Comparison of ENCODE assay signal across 11 mouse cellular contexts in genomic region chr2:71227398-71227797, GRCm38 (mm10). TPM values are rescaled to one million over a fixed set of nuclear protein-coding genes. Genes with fewer than 3 reads are reported as not detected.
A peak's percentile ranks its signal among the peaks of the same experiment; 100 is the strongest.
DNase-seq lines count a peak whose midpoint lies in the region; ATAC-seq and TF ChIP-seq lines count a peak whose summit lies in the region.
"Had no signal": no experiment of that assay in that cellular context is flagged by ENCODE, and none has a peak within 500 bp of the region (broad histone marks: within the 10 kb centered on the region; RNA-seq: fewer than 3 reads in every experiment).

No protein-coding gene starts in this region.

- H3K4me2 ChIP-seq in embryonic facial prominence, embryonic 11.5 days (ENCODE audit: low read depth, low read length) = no peak overlapping the region
- no peak overlapping the region for H3K4me2 ChIP-seq in liver, embryonic 14.5 days (ENCODE audit: low read depth)
- no peak overlapping the region for H3K4me2 ChIP-seq in liver, embryonic 12.5 days
- H3K4me2 ChIP-seq: intestine, embryonic 15.5 days; limb, embryonic 15.5 days had no signal

- peak; percentile 33; the same call in 1 of the 2 replicates for TF ChIP-seq CTCF in liver, embryonic 14.5 days (IDR thresholded peaks at IDR 0.05; ENCODE audit: low read depth)

- WGBS in embryonic facial prominence, embryonic 11.5 days = 68% methylated on average over 1 of the region's 1 CpGs
- WGBS in embryonic facial prominence, embryonic 10.5 days = 70% methylated on average over 1 of the region's 1 CpGs
- 48% methylated on average over 1 of the region's 1 CpGs for WGBS in liver, embryonic 14.5 days (ENCODE audit: insufficient replicate concordance)
- WGBS in liver, embryonic 12.5 days (ENCODE audit: insufficient replicate concordance) = 62% methylated on average over 1 of the region's 1 CpGs

- ATAC-seq in embryonic facial prominence, embryonic 11.5 days (replicated peaks; ENCODE audit: insufficient number of reproducible peaks, low FRiP score, low TSS enrichment, low read depth) = no peak
- no peak for ATAC-seq in liver, embryonic 14.5 days (ENCODE audit: insufficient read depth)
- no peak for ATAC-seq in liver, embryonic 12.5 days
- peak; percentile 39 for ATAC-seq in CD4-positive, CD25-positive, alpha-beta regulatory T cell, adult 4 months
- peak; percentile 64 for ATAC-seq in megakaryocyte progenitor cell, adult 5-6 weeks (replicated peaks; ENCODE audit: poor library complexity)
- ATAC-seq: intestine, embryonic 15.5 days had no signal

- H3K9me3 ChIP-seq in embryonic facial prominence, embryonic 11.5 days (replicated peaks; ENCODE audit: control insufficient read depth, low read length) = no peaks in the 10 kb centered on the region
- no peaks in the 10 kb centered on the region for H3K9me3 ChIP-seq in embryonic facial prominence, embryonic 10.5 days
- H3K9me3 ChIP-seq in liver, embryonic 14.5 days (ENCODE audit: control insufficient read depth, low read length) = no peaks in the 10 kb centered on the region
- no peaks in the 10 kb centered on the region for H3K9me3 ChIP-seq in liver, embryonic 12.5 days (replicated peaks)
- H3K9me3 ChIP-seq: intestine, embryonic 15.5 days; limb, embryonic 15.5 days had no signal

- H3K4me1 ChIP-seq in embryonic facial prominence, embryonic 11.5 days (ENCODE audit: control insufficient read depth, insufficient read depth, low read length) = no peaks in the 10 kb centered on the region
- H3K4me1 ChIP-seq in embryonic facial prominence, embryonic 10.5 days = no peaks in the 10 kb centered on the region
- H3K4me1 ChIP-seq in liver, embryonic 14.5 days (replicated peaks; ENCODE audit: control insufficient read depth in 2 of 2, insufficient read depth in 2 of 2, low read length in 1 of 2) = no peaks in the 10 kb centered on the region
- H3K4me1 ChIP-seq in liver, embryonic 12.5 days = no peaks in the 10 kb centered on the region; the same call in 1 of the 2 replicates
- H3K4me1 ChIP-seq: intestine, embryonic 15.5 days; limb, embryonic 15.5 days had no signal

- no peak overlapping the region for H3K27ac ChIP-seq in embryonic facial prominence, embryonic 11.5 days (replicated peaks; ENCODE audit: low read depth, low read length)
- H3K27ac ChIP-seq in embryonic facial prominence, embryonic 10.5 days (replicated peaks) = no peak overlapping the region
- H3K27ac ChIP-seq in liver, embryonic 14.5 days = no peak overlapping the region
- no peak overlapping the region for H3K27ac ChIP-seq in liver, embryonic 12.5 days
- H3K27ac ChIP-seq: intestine, embryonic 15.5 days; limb, embryonic 15.5 days had no signal

- no peak for TF ChIP-seq EP300 in liver, embryonic 14.5 days (IDR thresholded peaks at IDR 0.05; ENCODE audit: low read depth)

- H3K9ac ChIP-seq in embryonic facial prominence, embryonic 11.5 days (replicated peaks; ENCODE audit: low read length) = no peak overlapping the region
- no peak overlapping the region for H3K9ac ChIP-seq in liver, embryonic 14.5 days (replicated peaks)
- no peak overlapping the region for H3K9ac ChIP-seq in liver, embryonic 12.5 days
- H3K9ac ChIP-seq: intestine, embryonic 15.5 days; limb, embryonic 15.5 days had no signal

- H3K27me3 ChIP-seq in embryonic facial prominence, embryonic 11.5 days (ENCODE audit: control insufficient read depth, insufficient read depth, low read length) = no peaks in the 10 kb centered on the region
- H3K27me3 ChIP-seq in embryonic facial prominence, embryonic 10.5 days (replicated peaks; ENCODE audit: low read depth, poor library complexity, severe bottlenecking) = no peaks in the 10 kb centered on the region
- no peaks in the 10 kb centered on the region for H3K27me3 ChIP-seq in liver, embryonic 14.5 days (ENCODE audit: control insufficient read depth, insufficient read depth, low read length)
- H3K27me3 ChIP-seq in liver, embryonic 12.5 days (replicated peaks) = no peaks in the 10 kb centered on the region
- H3K27me3 ChIP-seq: intestine, embryonic 15.5 days; limb, embryonic 15.5 days had no signal

- H3K36me3 ChIP-seq in embryonic facial prominence, embryonic 11.5 days (replicated peaks; ENCODE audit: control insufficient read depth, insufficient read depth, low read depth, low read length) = peaks cover 9% of the 10 kb centered on the region
- H3K36me3 ChIP-seq in embryonic facial prominence, embryonic 10.5 days (replicated peaks) = peaks cover 76% of the 10 kb centered on the region
- peaks cover 9% of the 10 kb centered on the region for H3K36me3 ChIP-seq in liver, embryonic 14.5 days (replicated peaks; ENCODE audit: control insufficient read depth, insufficient read depth, low read depth)
- H3K36me3 ChIP-seq in liver, embryonic 12.5 days = peaks cover 40% of the 10 kb centered on the region

- no peak overlapping the region for H3K4me3 ChIP-seq in embryonic facial prominence, embryonic 11.5 days (ENCODE audit: low read depth, low read length)
- H3K4me3 ChIP-seq in embryonic facial prominence, embryonic 10.5 days = no peak overlapping the region
- no peak overlapping the region for H3K4me3 ChIP-seq in liver, embryonic 14.5 days (ENCODE audit: insufficient read depth in 1 of 2, low read depth in 2 of 2, low read length in 2 of 2)
- no peak overlapping the region for H3K4me3 ChIP-seq in liver, embryonic 12.5 days
- H3K4me3 ChIP-seq: intestine, embryonic 15.5 days; limb, embryonic 15.5 days had no signal

- DNase-seq in embryonic facial prominence, embryonic 11.5 days (ENCODE audit: low spot score) = peak; percentile 26
- no peak for DNase-seq in embryonic facial prominence, embryonic 10.5 days (ENCODE audit: low spot score)
- no peak for DNase-seq in liver, embryonic 14.5 days (ENCODE audit: low read depth in 3 of 3, low spot score in 3 of 3)
- no peak for DNase-seq in kidney, adult 9 months
- DNase-seq in cerebellum, adult 9-11 months = no peak
- DNase-seq: gastrocnemius, postnatal 14 days had no signal

RNA-seq across cellular contexts. Expression of gene Dync1i2, which starts 15.9 kb away (rescaled TPM):
- 157 and 167 TPM in 2 replicates for polyA plus RNA-seq in embryonic facial prominence, embryonic 11.5 days (2014; fragmentation: Nextera tagmentation; extraction: Ambion mirVana)
- polyA plus RNA-seq in embryonic facial prominence, embryonic 10.5 days (2016; fragmentation: Nextera tagmentation; extraction: Ambion mirVana) = 119 and 122 TPM in 2 replicates
- polyA plus RNA-seq in liver, embryonic 14.5 days (2012; rRNA removed) = 15.2 and 24.8 TPM in 2 replicates
- polyA plus RNA-seq in liver, embryonic 14.5 days (2014; fragmentation: Nextera tagmentation; extraction: Ambion mirVana) = 29.9 and 36.7 TPM in 2 replicates
- polyA plus RNA-seq in liver, embryonic 12.5 days (2016; fragmentation: Nextera tagmentation; extraction: Ambion mirVana) = 42.0 and 43.0 TPM in 2 replicates
- polyA plus RNA-seq in CD4-positive, CD25-positive, alpha-beta regulatory T cell, adult 4 months (2017; shearing (Covaris generic)) = 10 to 100 TPM; 85.0 to 94.7 TPM
- total RNA-seq in megakaryocyte progenitor cell, adult 5-6 weeks (2015) = 87.8 and 104 TPM in 2 replicates
- total RNA-seq in megakaryocyte progenitor cell, adult 5-6 weeks (2017) = 75.0 and 89.2 TPM in 2 replicates

Comparison
In these comparisons a context has a peak if more than half of its experiments do, and no peak if none do; other contexts are left out.
1. ATAC-seq: peak in CD4-positive, CD25-positive, alpha-beta regulatory T cell, adult 4 months (single experiment) and megakaryocyte progenitor cell, adult 5-6 weeks (single experiment); none in embryonic facial prominence, embryonic 11.5 days (single experiment), liver, embryonic 14.5 days (single experiment) and liver, embryonic 12.5 days (single experiment).